Mouse (Mus musculus) hindbrain, embryonic 12.5 days (tissue): ENCODE results near the gene Bad. TPM values are rescaled to one million over a fixed set of nuclear protein-coding genes. Genes with fewer than 3 reads are reported as not detected.
A peak's percentile ranks its signal among the peaks of the same experiment; 100 is the strongest.

ENCODE experiments used
- ATAC-seq: fragments of 200-750 bp; cut with Nextera tagmentation; 2 replicates; pipeline ENCODE4 v1.8.0; 2017; ENCODE audit warnings: moderate TSS enrichment; ENCODE audit not compliant: low FRiP score
- H3K27ac ChIP-seq: fragments of 300-500 bp; sonication (generic); 2 replicates; pipeline ENCODE4 v1.5.1; 2016; ENCODE audit warnings: mild to moderate bottlenecking
- H3K27me3 ChIP-seq: fragments of 300-500 bp; sonication (generic); 2 replicates; pipeline ENCODE4 v1.6.1; 2016; ENCODE audit warnings: mild to moderate bottlenecking
- H3K36me3 ChIP-seq: fragments of 300-500 bp; sonication (generic); 2 replicates; pipeline ENCODE4 v1.6.1; 2016; ENCODE audit warnings: mild to moderate bottlenecking
- H3K4me1 ChIP-seq: fragments of 300-500 bp; sonication (generic); 2 replicates; pipeline ENCODE4 v1.6.1; 2016
- H3K4me2 ChIP-seq: fragments of 300-500 bp; sonication (generic); replicated peaks from 2 replicates; pipeline ENCODE4 v1.6.1; 2016; ENCODE audit warnings: mild to moderate bottlenecking
- H3K4me3 ChIP-seq: fragments of 300-500 bp; sonication (generic); 2 replicates; pipeline ENCODE4 v1.5.1; 2016; ENCODE audit warnings: mild to moderate bottlenecking
- H3K9ac ChIP-seq: fragments of 300-500 bp; sonication (generic); 2 replicates; pipeline ENCODE4 v1.6.1; 2016; ENCODE audit warnings: mild to moderate bottlenecking, moderate library complexity
- H3K9me3 ChIP-seq: fragments of 300-500 bp; sonication (generic); replicated peaks from 2 replicates; pipeline ENCODE4 v1.6.1; 2016; ENCODE audit warnings: mild to moderate bottlenecking
- WGBS: fragments of 180-500 bp; shearing (Covaris S2); methylation state at CpG from one replicate; pipeline ENCODE4 v1.1.7; 2016; 5-methylcytosine and 5-hydroxymethylcytosine counted together
- polyA plus RNA-seq: library from polyadenylated mRNA; unstranded; fragments of >200 nt; fragmentation: Nextera tagmentation; extraction: Ambion mirVana; gene quantifications from 2 replicates; pipeline ENCODE4 v1.2.1, GENCODE M21; 2016

Gene Bad
- polyA plus RNA-seq, 1 experiment from 2014 or later, result 71.7 TPM

DNA sequence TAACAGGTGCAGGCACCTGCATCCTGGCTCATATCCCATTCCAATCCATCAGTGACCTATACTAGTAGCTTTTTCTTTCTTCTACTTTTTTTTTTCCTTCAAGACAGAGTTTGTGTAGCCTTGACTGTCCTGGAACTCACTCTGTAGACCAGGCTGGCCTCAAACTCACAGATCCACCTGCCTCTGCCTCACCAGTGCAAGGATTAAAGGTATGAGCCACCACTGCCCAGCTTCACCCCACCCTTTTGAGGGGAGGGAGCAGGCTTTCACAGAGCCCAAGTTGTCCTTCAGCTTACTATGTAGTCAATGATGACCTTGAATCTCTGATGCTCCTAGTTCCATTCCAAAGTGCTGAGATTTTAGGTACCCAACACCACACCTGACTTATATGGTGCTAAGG is 22.2 kb upstream of the Bad start:
- Histone ChIP-seq H3K4me3 (no peak overlapping the region), H3K9me3 (no peaks in the 10 kb centered on the region), H3K4me2 (no peak overlapping the region), H3K9ac (no peak overlapping the region), H3K27ac (no peak overlapping the region), H3K27me3 (peaks cover 20% of the 10 kb centered on the region), H3K4me1 (peaks cover 24% of the 10 kb centered on the region), H3K36me3 (peaks cover 7% of the 10 kb centered on the region; the same call in 1 of the 2 replicates)
- no peak for ATAC-seq

- no peak for ATAC-seq
- 48% methylated on average over 8 of the region's 8 CpGs for WGBS
- Histone ChIP-seq H3K4me2 (peak overlapping the region; percentile 97), H3K27ac (no peak overlapping the region), H3K4me1 (peaks cover 26% of the 10 kb centered on the region), H3K4me3 (peak overlapping the region; percentile 88), H3K36me3 (peaks cover 7% of the 10 kb centered on the region; the same call in 1 of the 2 replicates), H3K27me3 (peaks cover 27% of the 10 kb centered on the region), H3K9ac (peak overlapping the region; percentile 94), H3K9me3 (no peaks in the 10 kb centered on the region)
Measured at GRCm38 (mm10) chr19:6919876-6920740, 21.6 kb upstream of the Bad start.

- Histone ChIP-seq H3K9me3 (no peaks in the 10 kb centered on the region), H3K27me3 (peaks cover 36% of the 10 kb centered on the region), H3K4me3 (peak overlapping the region; percentile 88), H3K9ac (peak overlapping the region; percentile 94), H3K4me1 (peaks cover 34% of the 10 kb centered on the region), H3K4me2 (peak overlapping the region; percentile 97), H3K27ac (peak overlapping the region; percentile 95), H3K36me3 (peaks cover 7% of the 10 kb centered on the region; the same call in 1 of the 2 replicates)
- peak; percentile 24; the same call in 1 of the 2 replicates for ATAC-seq
- WGBS, result 2% methylated on average over 35 of the region's 48 CpGs
Measured at GRCm38 (mm10) chr19:6920741-6921636, 20.7 kb upstream of the Bad start.

GRCm38 (mm10) chr19:6921647-6922567 is 19.8 kb upstream of the Bad start, which contains the start of gene Esrra:
Gene Esrra, minus strand, starts transcription at chr19:6921813.
- peak within 1 kb of the TSS; percentile 88 for H3K4me3 ChIP-seq

DNA sequence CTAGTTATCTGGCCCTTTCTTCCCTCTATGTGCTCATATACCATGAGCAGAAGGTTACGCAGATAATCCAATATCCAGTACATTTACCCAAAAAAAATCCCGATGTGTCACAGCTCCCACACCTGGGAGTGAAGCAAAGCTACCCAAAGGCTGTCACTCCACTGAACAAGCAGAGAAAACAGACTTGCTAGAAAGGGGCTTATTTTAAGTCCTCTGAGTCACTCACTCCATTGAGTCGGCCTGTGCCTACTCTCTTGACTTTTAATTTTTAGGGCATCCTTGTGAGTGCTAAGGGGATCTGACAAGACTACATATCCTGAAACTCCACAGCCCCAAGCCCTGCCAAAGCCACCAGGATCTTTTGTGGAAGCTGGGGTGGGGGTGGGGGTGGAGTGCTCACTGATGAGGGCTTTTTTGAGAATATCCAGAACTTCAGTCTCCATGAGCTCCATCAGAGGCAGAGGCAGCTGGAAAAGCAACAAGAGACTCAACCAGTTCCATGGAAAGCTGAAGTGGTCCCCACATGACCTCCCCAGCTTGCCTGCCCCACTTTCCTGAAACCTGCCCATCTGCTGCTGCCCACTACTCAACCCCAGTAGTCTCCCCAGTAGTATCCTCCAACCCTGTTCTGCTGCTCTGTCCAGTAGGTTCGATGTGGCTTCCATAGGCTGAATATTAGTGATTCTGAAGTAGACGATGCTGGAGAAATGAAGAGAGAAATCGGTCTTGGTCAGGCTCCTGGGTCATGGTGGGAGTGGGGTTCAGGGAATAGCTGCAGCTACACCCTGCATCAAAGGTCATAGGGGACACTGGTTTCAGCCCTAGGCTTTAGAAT is 18.5 kb upstream of the Bad start:
- H3K4me2 ChIP-seq, result no peak overlapping the region; the same call in 1 of the 2 replicates
- no peak for ATAC-seq
- H3K27me3 ChIP-seq, result peaks cover 57% of the 10 kb centered on the region
- 60% methylated on average over 6 of the region's 6 CpGs for WGBS
- H3K4me1 ChIP-seq, result peaks cover 41% of the 10 kb centered on the region
- H3K36me3 ChIP-seq, result peaks cover 6% of the 10 kb centered on the region; the same call in 1 of the 2 replicates
- H3K9ac ChIP-seq, result no peak overlapping the region
- no peaks in the 10 kb centered on the region for H3K9me3 ChIP-seq
- H3K27ac ChIP-seq, result no peak overlapping the region
- H3K4me3 ChIP-seq, result 0 out of 2 replicates have a peak overlapping the region, but pooled peaks have one; percentile 88

More at GRCm38 (mm10) chr19:6921647-6922567, 19.8 kb upstream of the Bad start, which contains the start of gene Esrra:
- peaks cover 45% of the 10 kb centered on the region for H3K27me3 ChIP-seq
- peak; percentile 94 for ATAC-seq
- H3K4me2 ChIP-seq, result peak within 1 kb of the TSS; percentile 97
- peaks cover 40% of the 10 kb centered on the region for H3K4me1 ChIP-seq
- 1% methylated on average over 57 of the region's 66 CpGs for WGBS
- no peaks in the 10 kb centered on the region for H3K9me3 ChIP-seq
- H3K27ac ChIP-seq, result peak within 1 kb of the TSS; percentile 95
- peak within 1 kb of the TSS; percentile 94 for H3K9ac ChIP-seq
- H3K36me3 ChIP-seq, result peaks cover 7% of the 10 kb centered on the region; the same call in 1 of the 2 replicates

DNA sequence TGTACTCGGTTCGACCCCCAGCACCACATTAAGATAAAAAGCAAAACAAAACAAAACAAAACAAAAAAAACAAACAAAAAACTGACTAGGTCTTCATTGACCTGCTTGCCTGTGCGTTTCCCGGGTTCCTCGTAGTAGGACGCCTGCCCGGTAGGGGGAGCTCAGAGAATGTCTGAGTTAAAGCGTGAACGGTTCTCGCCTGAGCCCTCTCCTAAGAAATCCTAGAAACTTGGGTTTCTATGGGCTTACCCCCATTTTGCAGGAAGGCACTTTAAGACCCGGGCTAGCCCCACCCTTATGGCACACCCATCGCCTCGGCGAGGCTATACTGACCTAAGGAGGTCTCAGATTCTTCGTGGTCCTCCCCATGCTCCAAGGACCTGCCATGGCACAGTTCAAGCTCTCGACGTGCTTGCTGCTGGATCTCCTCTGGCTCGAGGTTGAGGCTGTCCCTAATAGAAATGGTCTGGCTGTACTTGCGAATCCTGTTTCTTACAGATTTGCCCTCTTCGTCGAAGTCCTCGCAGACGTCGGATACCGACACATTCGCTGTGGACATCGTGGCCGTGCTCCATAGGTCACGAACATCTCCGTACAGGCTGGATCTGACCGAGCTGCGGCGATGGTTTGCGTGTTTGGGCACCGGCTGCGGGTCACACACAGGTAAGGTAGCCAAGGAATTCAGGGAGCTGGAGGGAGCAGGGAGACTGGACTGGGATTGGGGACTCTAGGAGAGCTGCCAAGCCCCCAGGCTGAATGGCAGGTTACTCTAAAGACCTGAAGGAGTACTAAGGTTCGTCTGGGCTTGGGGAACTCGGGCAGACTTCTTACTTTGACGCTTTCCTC is 17.0 kb upstream of the Bad start:
- no peak for ATAC-seq
- 4% methylated on average over 39 of the region's 39 CpGs for WGBS
- H3K9me3 ChIP-seq, result no peaks in the 10 kb centered on the region
- no peak overlapping the region for H3K4me3 ChIP-seq
- H3K36me3 ChIP-seq, result no peaks in the 10 kb centered on the region
- no peak overlapping the region for H3K27ac ChIP-seq
- H3K4me2 ChIP-seq, result 0 out of 2 replicates have a peak overlapping the region, but pooled peaks have one; percentile 13
- no peak overlapping the region for H3K9ac ChIP-seq
- H3K4me1 ChIP-seq, result peaks cover 38% of the 10 kb centered on the region
- peaks cover 71% of the 10 kb centered on the region for H3K27me3 ChIP-seq

DNA sequence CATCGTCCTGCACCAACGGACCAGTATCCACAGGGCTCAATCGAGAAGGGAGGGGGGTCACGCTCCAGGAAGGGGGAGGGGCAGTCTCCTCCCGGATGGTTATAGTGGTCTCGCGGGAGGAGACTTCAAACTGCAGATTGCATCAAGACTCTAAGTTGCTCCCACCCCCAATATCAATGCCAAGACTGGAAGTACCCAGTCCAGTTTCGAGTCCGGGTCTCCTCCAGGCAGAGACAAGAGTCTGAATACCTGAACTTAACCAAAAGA is 16.4 kb upstream of the Bad start, which contains the start of gene Catsperz:
Gene Catsperz, minus strand, starts transcription at position 74 of the 267 bp plus-strand sequence.
- 2% methylated on average over 9 of the region's 9 CpGs for WGBS
- ATAC-seq, result no peak
- Histone ChIP-seq H3K27ac (no peak within 1 kb of the TSS), H3K9me3 (no peaks in the 10 kb centered on the region), H3K4me2 (0 out of 2 replicates have a peak within 1 kb of the TSS, but pooled peaks have one; percentile 13), H3K4me1 (peaks cover 33% of the 10 kb centered on the region), H3K9ac (no peak within 1 kb of the TSS), H3K27me3 (peaks cover 75% of the 10 kb centered on the region), H3K4me3 (0 out of 2 replicates have a peak within 1 kb of the TSS, but pooled peaks have one; percentile 7), H3K36me3 (no peaks in the 10 kb centered on the region)

DNA sequence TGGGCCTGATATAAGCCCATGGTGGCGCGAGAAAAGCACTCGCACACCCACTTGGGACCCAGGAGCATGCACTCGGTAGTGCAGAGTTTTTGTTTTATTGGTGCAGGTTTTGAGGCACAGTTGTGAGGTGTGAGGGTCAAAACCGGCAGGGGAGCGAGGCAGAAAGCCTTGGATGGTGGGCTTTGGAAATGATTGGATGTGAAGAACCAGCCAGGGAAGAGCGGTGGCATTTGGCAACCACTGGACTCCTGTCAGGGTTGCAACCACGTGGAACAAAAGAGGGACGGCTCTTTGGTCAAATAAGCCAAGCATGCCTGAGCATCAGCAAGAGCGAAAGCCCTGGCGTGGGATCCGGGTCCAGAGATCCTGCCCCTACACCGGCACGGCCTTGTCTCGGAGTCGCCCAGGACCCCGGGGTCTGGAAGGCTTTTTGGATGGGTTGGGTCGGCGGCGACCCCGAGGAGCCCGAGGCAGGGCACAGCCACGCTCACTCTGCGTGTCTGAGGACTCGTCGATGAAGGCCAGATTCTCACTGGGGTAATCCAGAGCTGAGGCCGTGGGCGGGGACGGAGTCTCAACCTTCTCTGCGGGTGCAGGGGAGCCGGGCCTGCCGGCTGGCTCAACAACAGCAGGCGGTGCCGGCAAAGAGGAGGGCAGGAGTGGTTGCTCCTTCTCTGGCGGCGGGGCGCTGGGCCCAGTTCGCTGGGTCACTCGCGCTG is 15.9 kb upstream of the Bad start:
- no peaks in the 10 kb centered on the region for H3K9me3 ChIP-seq
- H3K27me3 ChIP-seq, result peaks cover 80% of the 10 kb centered on the region
- peaks cover 28% of the 10 kb centered on the region for H3K4me1 ChIP-seq
- no peak overlapping the region for H3K27ac ChIP-seq
- no peak overlapping the region for H3K9ac ChIP-seq
- H3K4me2 ChIP-seq, result no peak overlapping the region
- WGBS, result 3% methylated on average over 36 of the region's 40 CpGs
- 0 out of 2 replicates have a peak overlapping the region, but pooled peaks have one; percentile 7 for H3K4me3 ChIP-seq
- H3K36me3 ChIP-seq, result no peaks in the 10 kb centered on the region
- no peak for ATAC-seq

DNA sequence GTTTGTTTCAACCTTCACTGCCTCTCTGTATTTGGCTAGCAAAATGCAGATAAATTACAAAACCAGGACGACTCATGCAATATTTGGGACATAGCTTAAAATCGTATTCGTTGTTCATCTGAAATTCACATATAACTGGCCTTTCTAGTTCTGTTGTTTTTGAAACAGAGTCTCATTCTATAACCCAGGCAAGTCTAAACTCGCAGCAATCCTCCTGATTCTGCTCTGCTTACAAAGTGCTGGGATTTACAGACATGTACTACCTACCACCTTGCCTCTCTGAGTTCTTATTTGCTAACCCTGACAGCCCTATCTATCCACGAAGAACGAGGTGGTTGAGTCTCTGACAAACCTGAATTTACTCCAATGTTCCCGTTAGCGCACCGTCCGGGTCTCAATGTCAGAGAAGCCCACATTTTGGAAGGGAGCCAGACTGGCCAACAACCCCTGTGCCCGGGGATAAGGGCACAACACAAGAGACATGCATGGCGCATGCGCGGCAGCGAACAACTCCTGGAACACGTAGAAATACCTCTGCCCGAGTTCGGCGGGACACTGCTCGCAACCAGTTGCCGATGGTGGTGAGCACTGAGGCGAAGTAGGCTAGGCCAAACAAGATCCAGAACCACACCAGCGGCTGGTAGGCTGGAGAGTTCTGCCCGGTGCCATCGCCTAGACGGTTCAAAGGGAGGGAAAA is 15.0 kb upstream of the Bad start:
- 12% methylated on average over 26 of the region's 26 CpGs for WGBS
- no peak overlapping the region for H3K9ac ChIP-seq

More for the DNA sequence above, 15.0 kb upstream of the Bad start:
- no peaks in the 10 kb centered on the region for H3K9me3 ChIP-seq
- no peak for ATAC-seq
- peaks cover 90% of the 10 kb centered on the region for H3K27me3 ChIP-seq
- no peak overlapping the region for H3K27ac ChIP-seq
- H3K4me2 ChIP-seq, result peak overlapping the region; percentile 38
- H3K4me1 ChIP-seq, result peaks cover 25% of the 10 kb centered on the region
- H3K36me3 ChIP-seq, result no peaks in the 10 kb centered on the region
- H3K4me3 ChIP-seq, result peak overlapping the region; percentile 22
